Mouse (Mus musculus): ENCODE measurements at regions not wholly inside any gene's neighbourhood (a gene's known extent, or its start where the extent isn't known, plus 50 kb on each side); places are given as distances from the start of the nearest gene placed in this dataset.

DNA sequence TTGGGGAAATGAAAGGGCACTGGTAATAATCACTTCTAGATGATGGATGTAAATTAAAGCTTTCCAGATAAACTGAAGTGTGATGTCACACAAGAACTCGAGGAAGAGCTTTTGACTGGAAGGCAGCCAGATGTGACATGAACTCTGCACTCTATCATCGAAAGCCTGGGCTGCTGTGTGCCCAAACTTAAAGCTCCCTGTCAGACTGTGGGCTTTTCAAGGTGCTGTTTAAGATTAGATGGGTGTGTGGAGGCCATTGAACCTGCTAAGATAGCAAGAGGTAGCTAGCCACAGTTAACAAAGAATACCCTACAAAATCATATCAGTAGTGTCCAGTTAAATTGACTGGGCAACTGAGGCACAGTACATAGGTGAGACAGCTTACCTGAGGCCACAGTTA lies 190.1 kb downstream of the Fam49a start:
- TF ChIP-seq CTCF (IDR thresholded peaks at IDR 0.05; ENCODE audit: borderline replicate concordance, insufficient read depth, low read depth, low read length) (no peak), POLR2A (IDR thresholded peaks at IDR 0.05; ENCODE audit: borderline replicate concordance, insufficient read depth, low read length) (no peak)
- DNase-seq = no peak
- Histone ChIP-seq H3K27ac (ENCODE audit: insufficient read depth, low read length) (no peak overlapping the region), H3K4me3 (replicated peaks; ENCODE audit: insufficient read depth, low read depth, low read length) (no peak overlapping the region), H3K4me1 (ENCODE audit: control insufficient read depth, insufficient read depth, low read length) (no peaks in the 10 kb centered on the region), H3K27me3 (ENCODE audit: control insufficient read depth, insufficient read depth, low read length) (no peaks in the 10 kb centered on the region)
- WGBS = 57% methylated on average over 2 of the region's 2 CpGs

DNA sequence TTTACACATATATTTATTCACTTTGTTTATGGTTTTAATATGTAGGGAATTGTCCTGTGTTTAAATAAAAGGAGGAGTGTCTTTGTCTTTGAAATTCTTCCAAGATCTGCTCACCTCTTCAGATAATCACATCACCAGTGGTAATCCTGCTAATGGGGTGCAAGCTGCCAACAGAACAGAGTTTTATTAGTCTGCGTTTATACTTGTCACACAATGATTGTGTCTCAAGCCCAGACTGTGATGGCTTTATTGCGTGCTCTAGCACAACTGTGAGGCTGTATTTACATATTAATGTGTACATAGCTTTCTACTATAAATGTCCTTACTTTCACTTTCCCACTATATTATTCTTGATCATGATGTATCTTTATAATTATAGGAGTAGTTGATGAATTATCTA lies 184.8 kb downstream of the Fam49a start:
- H3K27ac ChIP-seq (ENCODE audit: insufficient read depth, low read length) = no peak overlapping the region
- no peaks in the 10 kb centered on the region for H3K27me3 ChIP-seq (ENCODE audit: control insufficient read depth, insufficient read depth, low read length)
- 46% methylated on average over 2 of the region's 2 CpGs for WGBS
- no peaks in the 10 kb centered on the region for H3K4me1 ChIP-seq (ENCODE audit: control insufficient read depth, insufficient read depth, low read length)
- H3K4me3 ChIP-seq (replicated peaks; ENCODE audit: insufficient read depth, low read depth, low read length) = no peak overlapping the region
- DNase-seq = no peak
- TF ChIP-seq POLR2A (IDR thresholded peaks at IDR 0.05; ENCODE audit: borderline replicate concordance, insufficient read depth, low read length) = no peak
- no peak for TF ChIP-seq CTCF (IDR thresholded peaks at IDR 0.05; ENCODE audit: borderline replicate concordance, insufficient read depth, low read depth, low read length)

DNA sequence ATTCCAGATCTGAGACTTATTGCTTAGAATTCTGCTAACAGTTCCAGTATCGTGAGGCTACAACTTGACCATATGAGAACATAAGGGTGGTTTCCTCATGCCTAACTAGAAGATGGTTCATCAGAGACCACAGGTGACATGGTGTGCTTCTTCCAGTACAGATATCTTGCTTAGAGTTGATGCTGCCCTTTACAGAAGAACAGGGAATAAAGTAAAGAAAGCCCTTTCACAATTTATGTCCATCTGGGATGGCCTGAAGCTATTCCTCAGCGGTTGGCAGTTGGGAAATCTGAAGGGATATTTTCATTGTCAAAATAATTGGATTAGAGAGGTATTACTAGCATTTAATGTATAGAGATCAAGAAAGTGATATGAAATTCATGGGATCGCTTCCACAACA lies 184.3 kb downstream of the Fam49a start:
- Histone ChIP-seq H3K4me1 (ENCODE audit: control insufficient read depth, insufficient read depth, low read length) (no peaks in the 10 kb centered on the region), H3K4me3 (replicated peaks; ENCODE audit: insufficient read depth, low read depth, low read length) (no peak overlapping the region), H3K27me3 (ENCODE audit: control insufficient read depth, insufficient read depth, low read length) (no peaks in the 10 kb centered on the region), H3K27ac (ENCODE audit: insufficient read depth, low read length) (no peak overlapping the region)
- DNase-seq = no peak
- WGBS = 94% methylated on average over 3 of the region's 3 CpGs
- TF ChIP-seq POLR2A (IDR thresholded peaks at IDR 0.05; ENCODE audit: borderline replicate concordance, insufficient read depth, low read length) = no peak
- TF ChIP-seq CTCF (IDR thresholded peaks at IDR 0.05; ENCODE audit: borderline replicate concordance, insufficient read depth, low read depth, low read length) = no peak

DNA sequence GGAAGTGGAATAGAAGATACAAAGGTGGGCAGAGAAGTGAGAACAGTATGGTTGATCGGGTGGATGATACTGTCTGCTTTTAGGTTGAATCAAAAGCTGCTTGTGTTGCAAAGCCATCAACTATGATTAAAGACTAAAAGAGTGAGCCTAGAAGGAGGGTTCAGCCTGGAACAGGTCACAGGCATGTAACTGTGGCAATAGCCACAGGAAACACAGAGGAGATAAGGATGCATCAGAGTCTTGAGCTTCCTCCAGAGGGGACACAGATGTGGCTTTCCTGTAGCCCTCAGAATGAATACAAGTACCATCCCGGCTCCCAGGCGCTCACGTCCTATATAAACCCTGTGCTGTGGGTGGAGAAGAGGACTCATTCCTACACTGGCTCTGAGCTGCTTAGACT lies 180.9 kb downstream of the Fam49a start:
- H3K4me1 ChIP-seq (ENCODE audit: control insufficient read depth, insufficient read depth, low read length) = no peaks in the 10 kb centered on the region
- WGBS = 89% methylated on average over 4 of the region's 4 CpGs
- no peaks in the 10 kb centered on the region for H3K27me3 ChIP-seq (ENCODE audit: control insufficient read depth, insufficient read depth, low read length)

DNA sequence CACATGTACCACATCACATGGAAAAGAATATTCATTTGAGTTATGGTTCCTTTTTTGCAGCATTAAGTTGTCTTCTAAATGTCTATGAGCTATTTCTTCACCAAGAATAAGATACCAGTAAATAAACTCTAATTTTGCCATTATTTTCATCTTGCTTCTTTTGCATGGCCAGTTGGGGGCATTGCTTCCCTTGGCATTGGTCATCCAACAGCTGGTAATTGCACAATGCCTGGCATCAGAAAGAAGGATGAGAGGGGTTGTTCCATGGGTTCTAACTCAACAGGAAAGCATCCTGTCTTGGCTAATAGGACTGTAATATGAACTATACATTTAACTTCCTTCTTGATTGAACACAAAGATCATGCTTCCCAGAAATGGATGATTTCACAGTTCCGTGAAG lies 174.4 kb downstream of the Fam49a start:
- Histone ChIP-seq H3K27me3 (ENCODE audit: control insufficient read depth, insufficient read depth, low read length) (no peaks in the 10 kb centered on the region), H3K4me3 (replicated peaks; ENCODE audit: insufficient read depth, low read depth, low read length) (no peak overlapping the region), H3K4me1 (ENCODE audit: control insufficient read depth, insufficient read depth, low read length) (no peaks in the 10 kb centered on the region), H3K27ac (ENCODE audit: insufficient read depth, low read length) (no peak overlapping the region)
- WGBS = 89% methylated on average over 1 of the region's 1 CpGs
- no peak for DNase-seq
- no peak for TF ChIP-seq POLR2A (IDR thresholded peaks at IDR 0.05; ENCODE audit: borderline replicate concordance, insufficient read depth, low read length)
- TF ChIP-seq CTCF (IDR thresholded peaks at IDR 0.05; ENCODE audit: borderline replicate concordance, insufficient read depth, low read depth, low read length) = no peak

More for the DNA sequence above, 180.9 kb downstream of the Fam49a start:
- Histone ChIP-seq H3K4me3 (replicated peaks; ENCODE audit: insufficient read depth, low read depth, low read length) (no peak overlapping the region), H3K27ac (ENCODE audit: insufficient read depth, low read length) (no peak overlapping the region)
- TF ChIP-seq POLR2A (IDR thresholded peaks at IDR 0.05; ENCODE audit: borderline replicate concordance, insufficient read depth, low read length) (no peak), CTCF (IDR thresholded peaks at IDR 0.05; ENCODE audit: borderline replicate concordance, insufficient read depth, low read depth, low read length) (no peak)
- DNase-seq = no peak

DNA sequence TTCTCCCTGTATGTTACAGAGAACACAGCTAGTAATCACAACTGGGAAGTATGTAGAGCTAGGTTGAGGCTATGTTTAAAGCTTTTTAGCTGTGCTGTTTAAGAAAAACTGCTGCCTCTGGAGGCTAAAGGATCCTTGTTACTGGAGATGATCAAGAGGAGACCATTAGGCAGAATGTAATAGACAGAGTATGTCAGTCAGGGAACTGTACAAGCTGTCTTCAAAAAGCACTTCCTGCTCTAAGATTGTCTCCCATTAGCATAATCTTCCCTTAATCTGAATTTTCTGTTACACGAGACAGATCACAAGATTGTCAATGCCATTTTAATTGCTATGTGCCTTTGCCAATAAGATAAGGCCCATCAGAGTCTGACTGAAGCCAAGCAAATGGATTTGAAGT lies 170.7 kb downstream of the Fam49a start:
- no peak for TF ChIP-seq CTCF (IDR thresholded peaks at IDR 0.05; ENCODE audit: borderline replicate concordance, insufficient read depth, low read depth, low read length)
- no peak for TF ChIP-seq POLR2A (IDR thresholded peaks at IDR 0.05; ENCODE audit: borderline replicate concordance, insufficient read depth, low read length)
- no peaks in the 10 kb centered on the region for H3K27me3 ChIP-seq (ENCODE audit: control insufficient read depth, insufficient read depth, low read length)
- H3K4me1 ChIP-seq (ENCODE audit: control insufficient read depth, insufficient read depth, low read length) = no peaks in the 10 kb centered on the region
- H3K4me3 ChIP-seq (replicated peaks; ENCODE audit: insufficient read depth, low read depth, low read length) = no peak overlapping the region
- DNase-seq = no peak
- H3K27ac ChIP-seq (ENCODE audit: insufficient read depth, low read length) = no peak overlapping the region
- WGBS = 67% methylated on average over 1 of the region's 1 CpGs

All from cerebellum, adult 2 months (tissue).